Mouse (Mus musculus): ENCODE measurements around the gene Dennd1a.

GRCm38 (mm10) chr2:37963362-37963761 is 323.8 kb downstream of the Dennd1a start:
- no peak for TF ChIP-seq CTCF (conservative IDR thresholded peaks at IDR 0.05; ENCODE audit: low read length)
- TF ChIP-seq POU5F1 (IDR thresholded peaks at IDR 0.05; ENCODE audit: borderline replicate concordance, low read length): no peak
